Comparison of ENCODE assay signal across 26 mouse cellular contexts in genomic region chr10:40467174-40467911, GRCm38 (mm10).
A peak's percentile ranks its signal among the peaks of the same experiment; 100 is the strongest.
DNase-seq lines count a peak whose midpoint lies in the region; ATAC-seq and TF ChIP-seq lines count a peak whose summit lies in the region.
"Had no signal": no experiment of that assay in that cellular context is flagged by ENCODE, and none has a peak within 500 bp of the region (broad histone marks: within the 10 kb centered on the region; RNA-seq: fewer than 3 reads in every experiment).

No protein-coding gene starts in this region.

- no peak for DNase-seq in layer of hippocampus, adult 2 months (ENCODE audit: low spot score in 2 of 2)
- DNase-seq in layer of hippocampus, postnatal 36 days: no peak
- DNase-seq in lung, adult 2 months: no peak
- DNase-seq in left cerebral cortex, adult 18-20 months (ENCODE audit: low spot score in 2 of 2): no peak
- no peak for DNase-seq in right cerebral cortex, postnatal 25 days
- DNase-seq: adrenal gland, postnatal 25 days; B cell, adult 2 months; cerebellum, adult 11-12 months; cerebellum, adult 9-11 months; gastrocnemius, postnatal 25 days; heart, postnatal 36 days; kidney, adult 9 months; kidney, postnatal 14 days; left cerebral cortex, postnatal 4 days had no signal

- no peaks in the 10 kb centered on the region for H3K9me3 ChIP-seq in lung, embryonic 16.5 days (ENCODE audit: control insufficient read depth, low read length)
- H3K9me3 ChIP-seq: embryonic facial prominence, embryonic 13.5 days; heart, embryonic 15.5 days; hindbrain, embryonic 12.5 days; liver, embryonic 15.5 days; midbrain, embryonic 13.5 days; neural tube, embryonic 13.5 days had no signal

- no peaks in the 10 kb centered on the region for H3K36me3 ChIP-seq in lung, embryonic 16.5 days (ENCODE audit: control insufficient read depth, insufficient read depth, low read length)

- TF ChIP-seq CTCF in layer of hippocampus, adult 2 months (conservative IDR thresholded peaks at IDR 0.05): no peak
- no peak for TF ChIP-seq CTCF in lung, adult 2 months (IDR thresholded peaks at IDR 0.05; ENCODE audit: insufficient read depth, low read length)

- H3K27me3 ChIP-seq in lung, embryonic 16.5 days (ENCODE audit: control insufficient read depth, insufficient read depth, low read depth, low read length): no peaks in the 10 kb centered on the region
- H3K27me3 ChIP-seq: embryonic facial prominence, embryonic 13.5 days; heart, embryonic 15.5 days; hindbrain, embryonic 12.5 days; liver, embryonic 15.5 days; midbrain, embryonic 13.5 days; neural tube, embryonic 13.5 days had no signal

- 53% methylated on average over 8 of the region's 8 CpGs for WGBS in lung, embryonic 16.5 days
- WGBS in lung, adult 2 months: 61% methylated on average over 8 of the region's 8 CpGs

- peaks cover 6% of the 10 kb centered on the region; the same call in 1 of the 2 replicates for H3K4me1 ChIP-seq in lung, embryonic 16.5 days (replicated peaks; ENCODE audit: control insufficient read depth, insufficient read depth, low read length)
- peaks cover 4% of the 10 kb centered on the region for H3K4me1 ChIP-seq in lung, adult 2 months (ENCODE audit: control insufficient read depth, insufficient read depth, low read length)
- H3K4me1 ChIP-seq: embryonic facial prominence, embryonic 13.5 days; heart, embryonic 15.5 days; hindbrain, embryonic 12.5 days; liver, embryonic 15.5 days; midbrain, embryonic 13.5 days; neural tube, embryonic 13.5 days had no signal

- no peak overlapping the region for H3K4me2 ChIP-seq in lung, embryonic 16.5 days (ENCODE audit: low read depth, low read length)
- H3K4me2 ChIP-seq: embryonic facial prominence, embryonic 13.5 days; heart, embryonic 15.5 days; hindbrain, embryonic 12.5 days; liver, embryonic 15.5 days; midbrain, embryonic 13.5 days; neural tube, embryonic 13.5 days had no signal

- TF ChIP-seq POLR2A in lung, adult 2 months (IDR thresholded peaks at IDR 0.05; ENCODE audit: borderline replicate concordance, extremely low read depth, low read depth, low read length): no peak

- H3K4me3 ChIP-seq in layer of hippocampus, adult 2 months: no peak overlapping the region
- no peak overlapping the region for H3K4me3 ChIP-seq in lung, embryonic 16.5 days (ENCODE audit: low read length)
- H3K4me3 ChIP-seq in lung, adult 2 months (replicated peaks; ENCODE audit: extremely low read depth, low read depth, low read length): no peak overlapping the region
- H3K4me3 ChIP-seq: embryonic facial prominence, embryonic 13.5 days; erythroblast, embryonic 14.5 days; heart, embryonic 15.5 days; hindbrain, embryonic 12.5 days; liver, embryonic 15.5 days; midbrain, embryonic 13.5 days; neural tube, embryonic 13.5 days had no signal

- H3K27ac ChIP-seq in layer of hippocampus, adult 2 months: peak overlapping the region; percentile 20; the same call in 1 of the 2 replicates
- peak overlapping the region; percentile 87 for H3K27ac ChIP-seq in lung, embryonic 16.5 days (ENCODE audit: low read length)
- H3K27ac ChIP-seq: embryonic facial prominence, embryonic 13.5 days; heart, embryonic 15.5 days; hindbrain, embryonic 12.5 days; hindbrain, postnatal 0 days; liver, embryonic 15.5 days; midbrain, embryonic 13.5 days; neural tube, embryonic 13.5 days had no signal

- ATAC-seq in lung, embryonic 16.5 days (ENCODE audit: low read depth): peak; percentile 97
- peak; percentile 37; the same call in 1 of the 2 replicates for ATAC-seq in granulocyte monocyte progenitor cell, adult 5-6 weeks (replicated peaks; ENCODE audit: poor library complexity, severe bottlenecking)
- peak; percentile 50 for ATAC-seq in megakaryocyte progenitor cell, adult 5-6 weeks (replicated peaks; ENCODE audit: poor library complexity)
- ATAC-seq: hindbrain, postnatal 0 days; intestine, postnatal 0 days; midbrain, embryonic 13.5 days had no signal

- H3K9ac ChIP-seq in lung, embryonic 16.5 days (ENCODE audit: low read length): no peak overlapping the region
- H3K9ac ChIP-seq: embryonic facial prominence, embryonic 13.5 days; heart, embryonic 15.5 days; hindbrain, embryonic 12.5 days; liver, embryonic 15.5 days; midbrain, embryonic 13.5 days; neural tube, embryonic 13.5 days had no signal

Comparison
In these comparisons a context has a peak if more than half of its experiments do, and no peak if none do; other contexts are left out.
1. ATAC-seq: peak in every context shown above with its lines; median percentile 97 in lung, embryonic 16.5 days; 50 in megakaryocyte progenitor cell, adult 5-6 weeks; 37 in granulocyte monocyte progenitor cell, adult 5-6 weeks.